ENCODE assay signal across 8 mouse cellular contexts in the genomic region with DNA sequence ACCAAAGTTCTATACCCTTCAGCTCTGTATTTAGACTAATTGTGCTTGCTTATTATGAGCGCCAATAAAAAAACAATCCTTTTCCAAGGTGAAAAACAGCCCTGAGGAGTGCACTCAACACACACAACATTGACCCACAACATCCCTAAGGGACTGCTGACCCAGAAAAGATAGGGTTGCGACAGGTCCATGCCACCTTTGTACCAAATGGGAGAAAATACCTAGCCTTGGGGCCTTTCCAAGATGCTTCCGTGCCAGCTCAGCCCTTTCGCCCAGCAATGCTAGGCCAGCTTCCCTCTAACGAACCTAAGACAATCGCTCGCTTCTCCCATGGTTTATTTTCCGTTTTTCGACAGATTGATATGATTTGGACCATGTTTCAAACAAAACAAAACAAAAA. TPM values are rescaled to one million over a fixed set of nuclear protein-coding genes. Genes with fewer than 3 reads are reported as not detected.
DNase-seq lines count a peak whose midpoint lies in the region; ATAC-seq and TF ChIP-seq lines count a peak whose summit lies in the region.

No protein-coding gene starts in this region.

- H3K9ac ChIP-seq in CH12.LX (ENCODE audit: insufficient read depth, low read depth) = peak overlapping the region; percentile 29; the same call in 1 of the 2 replicates
- no peak overlapping the region for H3K9ac ChIP-seq in heart, postnatal 0 days (replicated peaks; ENCODE audit: low read depth, low read length)
- 0 out of 2 replicates have a peak overlapping the region, but pooled peaks have one; percentile 17 for H3K9ac ChIP-seq in liver, embryonic 11.5 days (ENCODE audit: low read depth, low read length)

- no peaks in the 10 kb centered on the region for H3K9me3 ChIP-seq in CH12.LX (replicated peaks; ENCODE audit: low read length)
- H3K9me3 ChIP-seq in heart, postnatal 0 days (replicated peaks; ENCODE audit: control insufficient read depth, low read length) = no peaks in the 10 kb centered on the region
- H3K9me3 ChIP-seq in liver, embryonic 11.5 days (ENCODE audit: control insufficient read depth, low read length) = no peaks in the 10 kb centered on the region

- H3K27ac ChIP-seq in cerebellum, adult 2 months (ENCODE audit: insufficient read depth, low read length) = peak overlapping the region; percentile 62; the same call in 1 of the 2 replicates
- H3K27ac ChIP-seq in CH12.LX (ENCODE audit: insufficient read depth, low read depth) = peak overlapping the region; percentile 71
- peak overlapping the region; percentile 54 for H3K27ac ChIP-seq in heart, postnatal 0 days (ENCODE audit: low read depth)
- H3K27ac ChIP-seq in liver, embryonic 11.5 days (ENCODE audit: low read depth, low read length) = no peak overlapping the region; the same call in 1 of the 2 replicates

- 81% methylated on average over 9 of the region's 9 CpGs for WGBS in cerebellum, adult 2 months
- 90% methylated on average over 9 of the region's 9 CpGs for WGBS in heart, postnatal 0 days
- 93% methylated on average over 9 of the region's 9 CpGs for WGBS in liver, embryonic 11.5 days

- no peak overlapping the region for H3K4me3 ChIP-seq in cerebellum, adult 2 months (replicated peaks; ENCODE audit: insufficient read depth, low read depth, low read length)
- H3K4me3 ChIP-seq in CH12.LX (replicated peaks in 1 of 3; ENCODE audit: low read depth in 2 of 3, low read length in 2 of 3, poor library complexity in 1 of 3) = peak overlapping the region in 1 of 3 experiments; percentile 78
- no peak overlapping the region for H3K4me3 ChIP-seq in heart, postnatal 0 days (ENCODE audit: low read depth, low read length)
- peak overlapping the region; percentile 71 for H3K4me3 ChIP-seq in liver, embryonic 11.5 days (ENCODE audit: low read depth, low read length)

- TF ChIP-seq CTCF in cerebellum, adult 2 months (IDR thresholded peaks at IDR 0.05; ENCODE audit: borderline replicate concordance, insufficient read depth, low read depth, low read length) = no peak
- TF ChIP-seq CTCF in CH12.LX (conservative IDR thresholded peaks at IDR 0.05 in 1 of 2, IDR thresholded peaks at IDR 0.05 in 1 of 2; ENCODE audit: low read depth in 2 of 2, low read length in 2 of 2) = no peak
- TF ChIP-seq CTCF in heart, postnatal 0 days (IDR thresholded peaks at IDR 0.05; ENCODE audit: low read depth) = no peak

- TF ChIP-seq RAD21 in CH12.LX (IDR thresholded peaks at IDR 0.05; ENCODE audit: low read depth, low read length) = no peak

- peaks cover 22% of the 10 kb centered on the region for H3K4me1 ChIP-seq in cerebellum, adult 2 months (ENCODE audit: control insufficient read depth, insufficient read depth, low read length)
- H3K4me1 ChIP-seq in CH12.LX (ENCODE audit: control insufficient read depth in 1 of 2, insufficient read depth in 2 of 2) = peaks cover 7 to 45% of the 10 kb centered on the region in 2 experiments; a peak in 3 of 4 replicates
- H3K4me1 ChIP-seq in heart, postnatal 0 days (ENCODE audit: control insufficient read depth, insufficient read depth) = peaks cover 6% of the 10 kb centered on the region
- H3K4me1 ChIP-seq in liver, embryonic 11.5 days (replicated peaks; ENCODE audit: control insufficient read depth, insufficient read depth, low read length) = peaks cover 14% of the 10 kb centered on the region

- peaks cover 0 to 4% of the 10 kb centered on the region in 2 experiments for H3K36me3 ChIP-seq in CH12.LX (replicated peaks in 1 of 2; ENCODE audit: control insufficient read depth in 1 of 2, insufficient read depth in 1 of 2, low read length in 1 of 2)
- H3K36me3 ChIP-seq in heart, postnatal 0 days (replicated peaks; ENCODE audit: control insufficient read depth, insufficient read depth, low read length) = no peaks in the 10 kb centered on the region
- H3K36me3 ChIP-seq in liver, embryonic 11.5 days (ENCODE audit: control insufficient read depth, insufficient read depth, low read length) = no peaks in the 10 kb centered on the region

- in situ Hi-C loops in CH12.LX (cut with MboI; ENCODE audit: low pct_ligation_motif_present, low pct_unique_long_range_greater_than_20kb, low sequenced_read_pairs) = no loop called here

- no peak for ATAC-seq in heart, postnatal 0 days (ENCODE audit: insufficient read depth, low read depth)
- no peak for ATAC-seq in liver, embryonic 11.5 days (replicated peaks; ENCODE audit: low FRiP score)

- peak overlapping the region; percentile 70 for H3K4me2 ChIP-seq in CH12.LX (ENCODE audit: insufficient read depth, low read depth, poor library complexity, severe bottlenecking)
- H3K4me2 ChIP-seq in heart, postnatal 0 days (ENCODE audit: low read depth, low read length) = peak overlapping the region; percentile 92
- peak overlapping the region; percentile 97 for H3K4me2 ChIP-seq in liver, embryonic 11.5 days

- dilution Hi-C loops in CH12.LX (cut with MboI; ENCODE audit: extremely low pct_ligation_motif_present, extremely low pct_unique_long_range_greater_than_20kb, low sequenced_read_pairs) = no loop called here

- peaks cover 38% of the 10 kb centered on the region for H3K79me2 ChIP-seq in CH12.LX (replicated peaks; ENCODE audit: control insufficient read depth, extremely low read depth, insufficient read depth, poor library complexity, severe bottlenecking)

- no peak for TF ChIP-seq EP300 in CH12.LX (IDR thresholded peaks at IDR 0.05; ENCODE audit: low read length)
- no peak for TF ChIP-seq EP300 in heart, postnatal 0 days (IDR thresholded peaks at IDR 0.05; ENCODE audit: low read depth)

- peak in 1 of 2 experiments; percentile 33 for DNase-seq in cerebellum, adult 2 months
- DNase-seq in cerebellum, postnatal 14 days = no peak
- no peak for DNase-seq in CH12.LX (ENCODE audit: extremely low read depth)
- no peak for DNase-seq in heart, postnatal 0 days (ENCODE audit: low spot score)
- no peak for DNase-seq in liver, embryonic 11.5 days (ENCODE audit: low spot score)
- DNase-seq in retina, postnatal 1 day = no peak
- no peak for DNase-seq in right cerebral cortex, postnatal 10 days (ENCODE audit: low spot score in 2 of 2)
- DNase-seq in testis, postnatal 10 days (ENCODE audit: low spot score) = no peak

- TF ChIP-seq POLR2A in cerebellum, adult 2 months (IDR thresholded peaks at IDR 0.05; ENCODE audit: borderline replicate concordance, insufficient read depth, low read length) = no peak
- TF ChIP-seq POLR2A in CH12.LX (IDR thresholded peaks at IDR 0.05; ENCODE audit: low read depth, low read length) = no peak

- H3K27me3 ChIP-seq in cerebellum, adult 2 months (ENCODE audit: control insufficient read depth, insufficient read depth, low read length) = no peaks in the 10 kb centered on the region
- H3K27me3 ChIP-seq in CH12.LX (replicated peaks) = no peaks in the 10 kb centered on the region
- no peaks in the 10 kb centered on the region for H3K27me3 ChIP-seq in heart, postnatal 0 days (ENCODE audit: control insufficient read depth, insufficient read depth, low read length)
- H3K27me3 ChIP-seq in liver, embryonic 11.5 days (replicated peaks; ENCODE audit: control insufficient read depth, insufficient read depth, low read length) = 0 out of 2 replicates have a peak, but pooled peaks cover 2% of the 10 kb centered on the region

TF ChIP-seq in CH12.LX, 34 proteins besides CTCF, POLR2A, EP300 and RAD21:
- TF ChIP-seq CHD2 (IDR thresholded peaks at IDR 0.05; ENCODE audit: low read length) = no peak
- no peak for TF ChIP-seq USF2 (conservative IDR thresholded peaks at IDR 0.05; ENCODE audit: low read depth, low read length)
- no peak for TF ChIP-seq RCOR1 (conservative IDR thresholded peaks at IDR 0.05; ENCODE audit: low read depth, low read length)
- TF ChIP-seq POLR2AphosphoS2 (IDR thresholded peaks at IDR 0.05; ENCODE audit: low read depth, low read length) = no peak
- no peak for TF ChIP-seq ZKSCAN1 (IDR thresholded peaks at IDR 0.05; ENCODE audit: borderline replicate concordance, low read depth, low read length)
- no peak for TF ChIP-seq TBP (conservative IDR thresholded peaks at IDR 0.05; ENCODE audit: low read depth, low read length)
- no peak for TF ChIP-seq MAX (IDR thresholded peaks at IDR 0.05; ENCODE audit: low read length)
- TF ChIP-seq TCF12 (IDR thresholded peaks at IDR 0.05; ENCODE audit: low read depth, low read length) = no peak
- no peak for TF ChIP-seq MYC (IDR thresholded peaks at IDR 0.05; ENCODE audit: low read depth, low read length)
- TF ChIP-seq PAX5 (IDR thresholded peaks at IDR 0.05; ENCODE audit: low read length) = no peak
- TF ChIP-seq E2F4 (IDR thresholded peaks at IDR 0.05; ENCODE audit: insufficient replicate concordance, low read depth, low read length) = no peak

RNA-seq across cellular contexts. Expression of a gene that starts 2.9 kb away (rescaled TPM):
- 51.2 and 56.0 TPM in 2 replicates for polyA plus RNA-seq in cerebellum, adult 2 months (2012; rRNA removed)
- total RNA-seq in CH12.LX (2012; rRNA removed) (74.0 and 88.1 TPM in 2 replicates), CH12.LX (2014; rRNA removed) (73.4 and 84.6 TPM in 2 replicates)
- polyA plus RNA-seq in CH12.LX (2012; ENCODE audit: insufficient read length, low read depth) = 237 and 248 TPM in 2 replicates
- total RNA-seq in heart, postnatal 0 days (2014; rRNA removed; ENCODE audit: low replicate concordance) = 148 and 166 TPM in 2 replicates
- 226 and 231 TPM in 2 replicates for polyA plus RNA-seq in heart, postnatal 0 days (2015; fragmentation: Nextera tagmentation; extraction: Ambion mirVana)
- 6.7 and 9.3 TPM in 2 replicates for polyA plus RNA-seq in liver, embryonic 11.5 days (2014; fragmentation: Nextera tagmentation; extraction: Ambion mirVana)
